8 mouse cellular contexts compared by ENCODE assay signal in genomic region chr11:45979946-45980892, GRCm38 (mm10). TPM values are rescaled to one million over a fixed set of nuclear protein-coding genes. Genes with fewer than 3 reads are reported as not detected.
DNase-seq lines count a peak whose midpoint lies in the region; ATAC-seq and TF ChIP-seq lines count a peak whose summit lies in the region.

TSS of gene Sox30 (plus strand) at chr11:45980310.

- TF ChIP-seq POLR2A in cerebellum, adult 2 months (IDR thresholded peaks at IDR 0.05; ENCODE audit: borderline replicate concordance, insufficient read depth, low read length), result no peak
- no peak for TF ChIP-seq POLR2A in heart, adult 2 months (IDR thresholded peaks at IDR 0.05; ENCODE audit: insufficient read depth, low read depth, low read length)
- peak; percentile 68 for TF ChIP-seq POLR2A in testis, adult 2 months (IDR thresholded peaks at IDR 0.05; ENCODE audit: control insufficient read depth, low read depth, low read length)

- peak within 1 kb of the TSS; percentile 34 for H3K4me3 ChIP-seq in cerebellum, adult 2 months (replicated peaks; ENCODE audit: insufficient read depth, low read depth, low read length)
- H3K4me3 ChIP-seq in heart, adult 2 months, result peak within 1 kb of the TSS; percentile 54
- H3K4me3 ChIP-seq in liver, embryonic 14.5 days (ENCODE audit: insufficient read depth in 1 of 2, low read depth in 2 of 2, low read length in 2 of 2), result peak within 1 kb of the TSS; percentile 50 to 56
- peak within 1 kb of the TSS; percentile 54 for H3K4me3 ChIP-seq in neural tube, embryonic 11.5 days (ENCODE audit: low read depth, low read length)
- peak within 1 kb of the TSS; percentile 99 for H3K4me3 ChIP-seq in testis, adult 2 months (ENCODE audit: control insufficient read depth, low read depth, low read length)

- intact Hi-C loops in heart, adult 2 months (cut with DNase I), result no loop called here

- peak in 1 of 2 experiments; percentile 11 for DNase-seq in cerebellum, adult 2 months
- no peak for DNase-seq in cerebellum, adult 11-12 months
- DNase-seq in cerebellum, postnatal 4 days (ENCODE audit: low spot score in 2 of 2), result peak; percentile 36 to 67
- peak; percentile 66 to 69 for DNase-seq in heart, adult 2 months
- DNase-seq in kidney, adult 18-20 months, result peak; percentile 44
- DNase-seq in liver, embryonic 14.5 days (ENCODE audit: low read depth in 3 of 3, low spot score in 3 of 3), result no peak
- DNase-seq in neural tube, embryonic 11.5 days (ENCODE audit: low spot score), result peak; percentile 82

- WGBS in cerebellum, adult 2 months, result 8% methylated on average over 89 of the region's 115 CpGs
- WGBS in heart, adult 2 months, result 9% methylated on average over 85 of the region's 115 CpGs
- WGBS in liver, embryonic 14.5 days (ENCODE audit: insufficient replicate concordance), result 12% methylated on average over 72 of the region's 115 CpGs
- WGBS in neural tube, embryonic 11.5 days, result 15% methylated on average over 39 of the region's 115 CpGs

- no peaks in the 10 kb centered on the region for H3K36me3 ChIP-seq in heart, adult 2 months (ENCODE audit: control insufficient read depth, insufficient read depth, low read length)
- no peaks in the 10 kb centered on the region for H3K36me3 ChIP-seq in liver, embryonic 14.5 days (replicated peaks; ENCODE audit: control insufficient read depth, insufficient read depth, low read depth)
- H3K36me3 ChIP-seq in neural tube, embryonic 11.5 days (ENCODE audit: control insufficient read depth, insufficient read depth, low read length), result no peaks in the 10 kb centered on the region
- H3K36me3 ChIP-seq in testis, adult 2 months (ENCODE audit: control insufficient read depth, insufficient read depth, low read length), result peaks cover 5% of the 10 kb centered on the region; the same call in 1 of the 2 replicates

- ATAC-seq in liver, embryonic 14.5 days (ENCODE audit: insufficient read depth), result peak; percentile 73
- peak; percentile 98 for ATAC-seq in neural tube, embryonic 11.5 days (ENCODE audit: insufficient read depth, low FRiP score, low TSS enrichment)

- TF ChIP-seq CTCF in cerebellum, adult 2 months (IDR thresholded peaks at IDR 0.05; ENCODE audit: borderline replicate concordance, insufficient read depth, low read depth, low read length), result no peak
- TF ChIP-seq CTCF in heart, adult 2 months (IDR thresholded peaks at IDR 0.05), result peak; percentile 21
- TF ChIP-seq CTCF in liver, embryonic 14.5 days (IDR thresholded peaks at IDR 0.05; ENCODE audit: low read depth), result no peak
- TF ChIP-seq CTCF in testis, adult 2 months (IDR thresholded peaks at IDR 0.05; ENCODE audit: control insufficient read depth, insufficient read depth, insufficient replicate concordance, low read depth, low read length), result no peak

- H3K4me2 ChIP-seq in liver, embryonic 14.5 days (ENCODE audit: low read depth), result peak within 1 kb of the TSS; percentile 72
- H3K4me2 ChIP-seq in neural tube, embryonic 11.5 days (ENCODE audit: low read depth), result peak within 1 kb of the TSS; percentile 77

- peaks cover 2% of the 10 kb centered on the region for H3K9me3 ChIP-seq in liver, embryonic 14.5 days (ENCODE audit: control insufficient read depth, low read length)
- H3K9me3 ChIP-seq in neural tube, embryonic 11.5 days (ENCODE audit: control insufficient read depth, low read length), result no peaks in the 10 kb centered on the region

- peaks cover 1% of the 10 kb centered on the region; the same call in 1 of the 2 replicates for H3K27me3 ChIP-seq in cerebellum, adult 2 months (ENCODE audit: control insufficient read depth, insufficient read depth, low read length)
- H3K27me3 ChIP-seq in heart, adult 2 months (ENCODE audit: control insufficient read depth, insufficient read depth, low read length), result no peaks in the 10 kb centered on the region
- H3K27me3 ChIP-seq in liver, embryonic 14.5 days (ENCODE audit: control insufficient read depth, insufficient read depth, low read length), result peaks cover 20% of the 10 kb centered on the region
- no peaks in the 10 kb centered on the region for H3K27me3 ChIP-seq in neural tube, embryonic 11.5 days (ENCODE audit: control insufficient read depth, insufficient read depth, low read length)
- H3K27me3 ChIP-seq in testis, adult 2 months (ENCODE audit: control insufficient read depth, insufficient read depth, low read length), result no peaks in the 10 kb centered on the region

- H3K4me1 ChIP-seq in cerebellum, adult 2 months (ENCODE audit: control insufficient read depth, insufficient read depth, low read length), result no peaks in the 10 kb centered on the region
- H3K4me1 ChIP-seq in heart, adult 2 months (ENCODE audit: control insufficient read depth, insufficient read depth, low read length), result no peaks in the 10 kb centered on the region
- H3K4me1 ChIP-seq in liver, embryonic 14.5 days (replicated peaks; ENCODE audit: control insufficient read depth in 2 of 2, insufficient read depth in 2 of 2, low read length in 1 of 2), result no peaks in the 10 kb centered on the region
- no peaks in the 10 kb centered on the region for H3K4me1 ChIP-seq in neural tube, embryonic 11.5 days (ENCODE audit: control insufficient read depth, insufficient read depth, low read length)
- peaks cover 7% of the 10 kb centered on the region for H3K4me1 ChIP-seq in testis, adult 2 months (ENCODE audit: control insufficient read depth, insufficient read depth, low read length)

- no peaks in the 10 kb centered on the region for H3K79me2 ChIP-seq in heart, adult 2 months (replicated peaks; ENCODE audit: control insufficient read depth, insufficient read depth, low read length)

- peak within 1 kb of the TSS; percentile 94 for H3K9ac ChIP-seq in heart, adult 2 months (ENCODE audit: low read depth, low read length)
- H3K9ac ChIP-seq in liver, embryonic 14.5 days (replicated peaks), result peak within 1 kb of the TSS; percentile 47
- peak within 1 kb of the TSS; percentile 83 for H3K9ac ChIP-seq in neural tube, embryonic 11.5 days (ENCODE audit: low read length)

- TF ChIP-seq EP300 in heart, adult 2 months (IDR thresholded peaks at IDR 0.05; ENCODE audit: insufficient read depth, low read depth, low read length), result no peak
- TF ChIP-seq EP300 in liver, embryonic 14.5 days (IDR thresholded peaks at IDR 0.05; ENCODE audit: low read depth), result no peak

- no peak within 1 kb of the TSS for H3K27ac ChIP-seq in cerebellum, adult 2 months (ENCODE audit: insufficient read depth, low read length)
- H3K27ac ChIP-seq in heart, adult 2 months, result no peak within 1 kb of the TSS; the same call in 1 of the 2 replicates
- H3K27ac ChIP-seq in liver, embryonic 14.5 days, result no peak within 1 kb of the TSS
- peak within 1 kb of the TSS; percentile 53; the same call in 1 of the 2 replicates for H3K27ac ChIP-seq in neural tube, embryonic 11.5 days (ENCODE audit: low read depth, low read length)
- H3K27ac ChIP-seq in testis, adult 2 months (ENCODE audit: control insufficient read depth, insufficient read depth, low read depth, low read length), result peak within 1 kb of the TSS; percentile 99

RNA-seq across cellular contexts. Expression of gene Sox30, which starts in this region (rescaled TPM):
- polyA plus RNA-seq in cerebellum, adult 2 months (2012; rRNA removed), result 0.05 and 0.11 TPM in 2 replicates
- under 1 TPM; 0.16 to 0.18 TPM for total RNA-seq in heart, adult 2 months (2021)
- polyA plus RNA-seq in heart, adult 2 months (2012; rRNA removed), result 0.09 and 0.14 TPM in 2 replicates
- polyA plus RNA-seq in liver, embryonic 14.5 days (2012; rRNA removed), result 0.02 TPM in 2 replicates
- not detected in 2 replicates for polyA plus RNA-seq in liver, embryonic 14.5 days (2014; fragmentation: Nextera tagmentation; extraction: Ambion mirVana)
- polyA plus RNA-seq in neural tube, embryonic 11.5 days (2014; fragmentation: Nextera tagmentation; extraction: Ambion mirVana), result 0.09 and 0.26 TPM in 2 replicates
- polyA plus RNA-seq in testis, adult 2 months (2012; rRNA removed), result 182 and 184 TPM in 2 replicates

Comparison
In these comparisons a context has a peak if more than half of its experiments do, and no peak if none do; other contexts are left out.
1. RNA of gene Sox30 (polyA plus RNA-seq): 182 to 184 TPM in testis, adult 2 months; 0.09 to 0.14 TPM in heart, adult 2 months, 0.05 to 0.11 TPM in cerebellum, adult 2 months, 0.09 to 0.26 TPM in neural tube, embryonic 11.5 days and 0.02 TPM in liver, embryonic 14.5 days; every median in the first group is over 100 times any median in the second.
2. DNase-seq: peak in cerebellum, postnatal 4 days (2 of 2) and kidney, adult 18-20 months (single experiment); none in cerebellum, adult 11-12 months (single experiment) and liver, embryonic 14.5 days (0 of 3).
3. Peak in DNase-seq, H3K4me3 ChIP-seq and H3K9ac ChIP-seq in heart, adult 2 months; RNA of the gene not detected or under 1 TPM.
4. Peak in ATAC-seq, H3K4me3 ChIP-seq, H3K9ac ChIP-seq and H3K4me2 ChIP-seq in liver, embryonic 14.5 days; RNA of the gene not detected or under 1 TPM.
5. Peak in DNase-seq, ATAC-seq, H3K4me3 ChIP-seq, H3K27ac ChIP-seq, H3K9ac ChIP-seq and H3K4me2 ChIP-seq in neural tube, embryonic 11.5 days; RNA of the gene not detected or under 1 TPM.
6. H3K4me3 ChIP-seq: peak in every context shown above with its lines; median percentile 99 in testis, adult 2 months; 54 in heart, adult 2 months; 54 in neural tube, embryonic 11.5 days; 53 in liver, embryonic 14.5 days; 34 in cerebellum, adult 2 months.
7. Peak in every context shown above with its lines, with median percentiles within 50 percentile points of each other: H3K9ac ChIP-seq.